Mouse (Mus musculus): Measurements from ENCODE around the gene Fto.

Fto gene

GRCm38 (mm10) chr8:91448667-91449329 lies 135.5 kb downstream of the Fto start:
- DNase-seq (ENCODE audit: low read depth, low spot score): no peak

GRCm38 (mm10) chr8:91454926-91455325 lies 141.6 kb downstream of the Fto start:
- DNase-seq (ENCODE audit: low read depth, low spot score): no peak

- DNase-seq (ENCODE audit: low read depth, low spot score): no peak
These were observed 142.3 kb downstream of the Fto start for GRCm38 (mm10) chr8:91455591-91455990.

GRCm38 (mm10) chr8:91458016-91458415 lies 144.7 kb downstream of the Fto start:
- DNase-seq (ENCODE audit: low read depth, low spot score): no peak

- no peak for DNase-seq (ENCODE audit: low read depth, low spot score)
These were observed 147.6 kb downstream of the Fto start for GRCm38 (mm10) chr8:91460965-91461364.

- no peak for DNase-seq (ENCODE audit: low read depth, low spot score)
These were observed 150.4 kb downstream of the Fto start for GRCm38 (mm10) chr8:91463757-91464156.

- DNase-seq (ENCODE audit: low read depth, low spot score): no peak
These were observed 154.1 kb downstream of the Fto start for GRCm38 (mm10) chr8:91467463-91467862.

GRCm38 (mm10) chr8:91467881-91468534 lies 154.7 kb downstream of the Fto start:
- no peak for DNase-seq (ENCODE audit: low read depth, low spot score)

GRCm38 (mm10) chr8:91469441-91469840 lies 156.1 kb downstream of the Fto start:
- no peak for DNase-seq (ENCODE audit: low read depth, low spot score)

GRCm38 (mm10) chr8:91474731-91475279 lies 161.5 kb downstream of the Fto start:
- DNase-seq (ENCODE audit: low read depth, low spot score): no peak

- no peak for DNase-seq (ENCODE audit: low read depth, low spot score)
These were observed 163.7 kb downstream of the Fto start for GRCm38 (mm10) chr8:91476988-91477387.

GRCm38 (mm10) chr8:91477471-91477870 lies 164.1 kb downstream of the Fto start:
- DNase-seq (ENCODE audit: low read depth, low spot score): no peak

- DNase-seq (ENCODE audit: low read depth, low spot score): no peak
These were observed 169.2 kb downstream of the Fto start for GRCm38 (mm10) chr8:91482511-91482910.

GRCm38 (mm10) chr8:91486394-91486793 lies 173.1 kb downstream of the Fto start:
- no peak for DNase-seq (ENCODE audit: low read depth, low spot score)

- DNase-seq (ENCODE audit: low read depth, low spot score): no peak
These were observed 174.1 kb downstream of the Fto start for GRCm38 (mm10) chr8:91487456-91487855.

GRCm38 (mm10) chr8:91488086-91488783 lies 174.9 kb downstream of the Fto start:
- DNase-seq (ENCODE audit: low read depth, low spot score): peak; percentile 75

- DNase-seq (ENCODE audit: low read depth, low spot score): no peak
These were observed 175.6 kb downstream of the Fto start for GRCm38 (mm10) chr8:91488784-91489450.

GRCm38 (mm10) chr8:91490065-91490464 lies 176.7 kb downstream of the Fto start:
- no peak for DNase-seq (ENCODE audit: low read depth, low spot score)

- no peak for DNase-seq (ENCODE audit: low read depth, low spot score)
These were observed 180.0 kb downstream of the Fto start for GRCm38 (mm10) chr8:91493373-91493772.

GRCm38 (mm10) chr8:91494501-91495259 lies 181.4 kb downstream of the Fto start:
- DNase-seq (ENCODE audit: low read depth, low spot score): no peak

GRCm38 (mm10) chr8:91495260-91495601 lies 181.9 kb downstream of the Fto start:
- DNase-seq (ENCODE audit: low read depth, low spot score): no peak
